Mouse (Mus musculus) megakaryocyte progenitor cell, adult 5-6 weeks (primary cell): Measurements from ENCODE around the gene Ogn. TPM values are rescaled to one million over a fixed set of nuclear protein-coding genes. Genes with fewer than 3 reads are reported as not detected.
A peak's percentile ranks its signal among the peaks of the same experiment; 100 is the strongest.

Experiments used
- ATAC-seq: replicated peaks from 2 replicates; pipeline ENCODE4 v1.8.0; 2016; ENCODE audit warnings: mild to moderate bottlenecking, moderate TSS enrichment, inconsistent platforms; ENCODE audit not compliant: poor library complexity
- total RNA-seq, 2 experiments: library from RNA; stranded (forward) in 1 of 2; stranded (reverse) in 1 of 2; fragments of 157-497, 149-512 nt in 1 of 2; fragments of 200-1000 nt in 1 of 2; gene quantifications; 2 replicates each; pipeline versions ENCODE4 v1.2.3 to v1.2.4; 2015 to 2017

Gene Ogn
- total RNA-seq, 2 experiments from 2014 or later, result not detected

DNA sequence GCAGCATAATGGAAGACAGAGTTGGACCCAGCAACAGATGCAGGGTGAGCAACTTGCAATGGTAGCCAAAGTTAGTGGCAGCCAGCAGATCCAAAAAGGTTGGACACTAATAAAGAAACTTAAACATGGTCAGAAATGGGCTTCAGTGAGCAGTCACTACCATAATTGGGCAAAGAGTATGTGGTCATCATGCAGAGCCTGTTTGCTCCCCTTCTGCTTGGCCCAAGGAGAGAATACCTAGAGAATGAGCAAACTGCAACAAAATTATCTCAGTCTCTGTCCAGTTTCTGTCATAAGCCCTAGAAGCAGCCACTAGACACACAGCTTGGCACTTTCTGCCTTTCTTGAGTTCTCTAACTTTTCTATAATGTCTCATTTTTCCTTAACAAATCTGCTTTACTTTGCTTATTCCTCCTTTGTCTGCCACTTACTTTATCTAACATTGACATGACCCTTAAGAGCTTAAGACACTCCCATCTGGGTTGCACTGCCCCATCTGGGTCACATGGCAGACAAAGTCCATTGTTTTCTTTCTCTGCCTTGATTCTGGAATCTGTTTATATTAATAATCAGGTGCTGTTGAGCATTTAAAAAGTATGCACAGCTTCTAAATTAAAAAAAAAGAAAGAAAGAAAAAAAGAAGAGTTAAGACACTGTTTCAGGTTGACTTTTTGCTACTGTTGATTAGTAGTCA is 36.0 kb downstream of the Ogn start:
- ATAC-seq, result no peak

DNA sequence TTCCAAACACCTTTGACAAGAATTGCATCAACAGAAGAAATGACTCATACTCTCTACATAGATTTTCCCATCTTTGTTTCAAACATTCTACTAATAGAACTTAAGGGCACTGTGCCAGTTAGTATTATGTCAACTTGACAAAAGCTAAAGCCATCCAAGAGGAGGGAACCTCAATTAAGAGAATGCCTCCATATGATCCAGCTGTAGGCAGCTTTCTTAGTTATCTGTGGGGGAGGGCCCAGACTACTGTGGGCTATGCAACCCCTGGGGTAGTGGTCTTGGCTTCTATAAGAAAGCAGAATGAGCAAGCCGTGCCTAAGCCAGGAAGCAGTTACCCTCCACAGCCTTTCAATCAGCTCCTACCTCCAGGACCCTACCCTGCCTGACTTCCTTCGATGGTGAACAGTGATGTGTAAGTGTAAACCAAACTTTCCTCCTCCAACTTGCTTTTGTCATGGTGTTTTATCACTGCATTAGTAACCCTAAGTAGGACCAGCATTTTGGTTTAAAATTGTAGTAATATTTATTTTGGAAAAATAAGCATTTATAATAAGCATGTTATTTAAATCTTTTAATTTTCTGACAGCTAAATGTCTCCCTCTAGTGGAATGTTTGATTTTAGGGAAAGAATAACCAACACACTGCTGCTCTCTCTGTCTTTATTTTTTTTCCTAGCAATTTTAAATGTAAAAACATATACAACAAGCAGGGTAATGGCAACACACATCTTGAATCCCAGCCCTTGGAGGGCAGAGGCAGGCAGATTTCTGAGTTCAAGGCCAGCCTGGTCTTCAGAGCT is 37.1 kb downstream of the Ogn start:
- ATAC-seq, result 0 out of 2 replicates have a peak, but pooled peaks have one; percentile 50

DNA sequence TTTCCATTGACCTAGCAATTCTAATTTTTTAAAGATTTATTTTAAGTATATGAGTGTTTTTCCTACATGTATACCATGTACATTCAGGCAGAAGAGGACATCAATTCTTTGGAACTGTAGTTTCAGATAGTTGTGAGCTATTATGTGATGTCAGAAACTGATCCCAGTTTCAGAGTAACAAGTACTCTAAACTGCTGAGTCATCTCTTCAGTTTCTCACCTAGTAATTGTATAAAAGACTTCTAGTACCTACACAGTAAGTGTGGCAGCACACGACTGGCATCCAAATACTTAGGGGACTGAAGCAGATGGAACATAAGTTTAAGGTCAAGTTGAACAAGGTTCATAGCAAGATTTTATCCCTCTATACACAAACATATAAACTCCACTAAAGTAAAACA is 38.2 kb downstream of the Ogn start:
- ATAC-seq, result no peak

DNA sequence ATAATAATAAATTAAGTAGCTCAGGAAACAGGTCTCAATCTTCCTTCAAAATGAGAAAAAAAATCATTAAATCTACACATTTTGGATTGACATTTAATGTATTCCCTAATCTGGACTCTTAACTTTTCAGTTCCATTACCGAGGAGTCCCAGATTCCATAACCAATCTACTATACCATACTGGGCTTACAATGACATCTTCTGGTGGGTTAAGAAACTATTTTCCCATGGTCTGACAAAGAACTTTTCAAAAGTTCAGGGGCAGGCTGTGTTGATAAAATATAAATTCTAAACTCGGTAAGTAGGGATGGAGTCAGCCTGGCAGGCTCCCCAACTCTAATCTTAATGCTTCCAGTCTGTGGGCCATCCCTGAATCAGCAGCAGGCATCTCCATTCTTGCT is 43.3 kb downstream of the Ogn start:
- no peak for ATAC-seq

DNA sequence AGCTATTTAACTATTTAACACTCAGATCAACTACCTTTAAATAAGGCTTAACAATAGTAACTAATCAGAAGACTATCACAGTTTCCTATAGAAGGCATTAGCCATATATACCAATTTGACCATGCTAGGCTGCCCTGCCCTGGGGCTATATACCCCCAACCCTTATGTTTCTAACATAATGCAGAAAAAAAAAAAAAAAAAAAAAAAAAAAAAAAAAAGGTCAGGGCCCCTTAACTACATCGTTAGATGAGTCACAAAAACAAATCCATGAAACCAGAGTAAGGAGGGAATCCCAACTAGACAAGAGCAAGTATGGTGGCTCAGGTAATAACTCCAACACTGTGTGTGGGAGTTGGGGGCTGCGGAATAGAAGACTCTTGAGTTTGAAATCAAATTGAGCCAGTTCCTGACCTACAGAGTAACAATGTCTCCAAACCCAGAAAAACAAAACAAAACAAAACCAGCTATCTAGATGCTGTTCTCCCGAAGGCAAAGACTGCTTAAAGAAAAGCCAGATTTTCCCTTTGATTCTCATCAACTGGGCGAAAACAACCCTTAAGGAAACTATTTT is 44.0 kb downstream of the Ogn start:
- ATAC-seq, result no peak

DNA sequence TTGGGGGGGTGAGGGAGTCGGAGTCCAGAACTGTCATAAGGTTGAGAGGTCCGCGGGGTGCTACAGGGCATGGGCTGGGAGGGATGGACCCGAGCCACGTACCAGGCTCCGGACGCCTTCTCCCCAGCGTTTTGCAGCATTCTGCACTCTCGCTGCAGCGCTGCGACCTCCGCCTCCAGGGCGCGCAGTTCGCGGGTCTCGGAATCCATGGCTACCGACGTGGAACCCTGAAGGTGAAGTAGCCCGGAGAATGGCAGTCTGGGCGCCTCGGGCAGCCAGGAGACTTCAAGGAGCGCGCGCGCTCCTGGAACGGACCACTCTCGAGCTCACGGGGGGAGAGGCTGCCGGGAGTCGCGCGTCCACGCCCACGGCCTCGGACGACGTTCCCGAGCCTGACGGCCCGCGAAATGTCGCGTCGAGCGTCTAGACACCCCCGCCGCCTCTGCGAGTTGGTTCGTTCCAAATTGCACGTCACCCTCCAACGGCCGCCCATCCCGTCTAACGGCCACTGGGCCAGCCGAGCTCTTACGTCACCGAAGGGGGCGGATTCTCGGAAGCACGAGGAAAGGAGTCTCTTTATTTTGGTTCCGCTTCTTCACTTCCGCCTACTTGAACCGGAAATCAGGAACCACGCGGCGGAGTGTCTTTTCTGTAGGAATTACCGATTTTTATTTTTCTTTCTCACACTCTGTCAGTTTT is 44.8 kb downstream of the Ogn start, which contains the start of the genes Cenpp and Nol8:
Gene Cenpp (minus strand): TSS at position 305 of the 699 bp plus-strand sequence.
Gene Nol8 (plus strand): TSS at position 598 of the 699 bp plus-strand sequence.
- peak; percentile 95 for ATAC-seq

DNA sequence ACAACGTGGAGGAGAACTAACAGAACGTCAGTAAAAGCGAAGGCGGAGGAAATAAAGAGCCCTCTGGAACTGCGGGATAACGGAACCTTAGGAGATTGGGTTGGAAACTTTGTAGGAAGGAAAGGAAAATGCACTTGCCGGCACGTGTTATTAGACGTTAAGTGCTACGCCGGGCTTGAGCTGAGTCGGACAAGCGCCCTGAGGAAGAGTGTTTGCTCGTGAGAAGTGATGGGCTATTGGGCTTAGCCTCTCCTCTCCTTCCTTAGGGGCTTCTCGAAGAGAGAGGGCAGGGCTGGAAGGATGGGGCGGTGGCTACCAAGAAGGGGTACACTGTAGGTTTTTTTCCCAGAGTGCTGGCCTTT is 45.3 kb downstream of the Ogn start:
- peak; percentile 53 for ATAC-seq

Other genes with a start within 250 kb of the Ogn start
- gene Ippk, start 186.8 kb upstream of the Ogn start, total RNA-seq (2015), result 4.6 and 5.1 TPM in 2 replicates
- gene Ippk, start 186.8 kb upstream of the Ogn start, total RNA-seq (2017), result 12.1 and 15.3 TPM in 2 replicates
- 1.3 and 1.7 TPM in 2 replicates for gene Tes3-ps, start 114.7 kb upstream of the Ogn start, total RNA-seq (2015)
- 1.9 and 3.1 TPM in 2 replicates for gene Tes3-ps, start 114.7 kb upstream of the Ogn start, total RNA-seq (2017)
- not detected in 2 replicates for gene Ecm2, start 103.2 kb upstream of the Ogn start, total RNA-seq (2015)
- gene Ecm2, start 103.2 kb upstream of the Ogn start, total RNA-seq (2017), result 0.10 and 0.17 TPM in 2 replicates
- not detected in 2 replicates for gene Aspn, start 63.6 kb upstream of the Ogn start, total RNA-seq (2015)
- not detected in 2 replicates for gene Aspn, start 63.6 kb upstream of the Ogn start, total RNA-seq (2017)
- not detected in 2 replicates for gene Omd, start 25.6 kb upstream of the Ogn start, total RNA-seq (2015)
- 0.04 TPM in 1 of 2 replicates, not detected in the other for gene Omd, start 25.6 kb upstream of the Ogn start, total RNA-seq (2017)
- 37.1 and 38.1 TPM in 2 replicates for gene Cenpp, start 44.7 kb downstream of the Ogn start, total RNA-seq (2015)
- gene Cenpp, start 44.7 kb downstream of the Ogn start, total RNA-seq (2017), result 47.6 and 53.9 TPM in 2 replicates
- 52.3 and 61.5 TPM in 2 replicates for gene Nol8, start 45.0 kb downstream of the Ogn start, total RNA-seq (2015)
- gene Nol8, start 45.0 kb downstream of the Ogn start, total RNA-seq (2017), result 39.9 and 60.8 TPM in 2 replicates
- gene Iars, start 74.1 kb downstream of the Ogn start, total RNA-seq (2015), result 81.6 and 83.7 TPM in 2 replicates
- gene Iars, start 74.1 kb downstream of the Ogn start, total RNA-seq (2017), result 73.1 and 77.1 TPM in 2 replicates
- not detected in 2 replicates for gene Gm30302, start 191.0 kb downstream of the Ogn start, total RNA-seq (2015)
- gene Gm30302, start 191.0 kb downstream of the Ogn start, total RNA-seq (2017), result not detected in 2 replicates